Mouse (Mus musculus): ENCODE results near the gene Cyp2e1.

- no peak for TF ChIP-seq POLR2A (IDR thresholded peaks at IDR 0.05; ENCODE audit: insufficient read depth, low read length)
- no peak for TF ChIP-seq CTCF (IDR thresholded peaks at IDR 0.05; ENCODE audit: low read depth, low read length)
- no peak for TF ChIP-seq EP300 (IDR thresholded peaks at IDR 0.05; ENCODE audit: insufficient read depth, low read depth, low read length)
These were observed 16.1 kb upstream of the Cyp2e1 start for GRCm38 (mm10) chr7:140747402-140747801.
